25 mouse cellular contexts compared by ENCODE assay signal in the genomic region with DNA sequence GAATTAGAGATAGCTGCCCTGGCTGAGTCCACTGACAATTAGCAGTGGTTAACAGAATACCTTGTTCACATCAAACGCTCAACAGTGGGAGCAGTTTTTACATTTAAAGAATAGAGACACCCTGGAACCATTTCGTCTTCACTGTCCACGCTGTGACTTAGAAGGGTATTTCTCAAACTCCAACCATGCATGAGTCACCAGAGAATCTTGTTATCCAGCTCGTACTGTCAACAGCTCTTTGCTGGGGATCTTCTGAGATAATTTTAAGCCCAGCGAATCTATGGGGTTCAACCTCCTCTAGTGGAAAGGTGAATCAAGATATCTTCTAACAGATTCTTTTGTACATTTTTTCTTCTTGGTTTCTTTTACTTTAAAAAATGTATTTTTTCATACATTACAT. TPM values are rescaled to one million over a fixed set of nuclear protein-coding genes. Genes with fewer than 3 reads are reported as not detected.
A peak's percentile ranks its signal among the peaks of the same experiment; 100 is the strongest.
DNase-seq lines count a peak whose midpoint lies in the region; ATAC-seq lines count a peak whose summit lies in the region.
"Had no signal": no experiment of that assay in that cellular context is flagged by ENCODE, and none has a peak within 500 bp of the region (broad histone marks: within the 10 kb centered on the region; RNA-seq: fewer than 3 reads in every experiment).

No protein-coding gene starts in this region.

- H3K4me2 ChIP-seq in forebrain, embryonic 14.5 days (ENCODE audit: low read length) = no peak overlapping the region
- H3K4me2 ChIP-seq: embryonic facial prominence, embryonic 13.5 days; embryonic facial prominence, embryonic 15.5 days; forebrain, embryonic 13.5 days had no signal

- H3K4me1 ChIP-seq in forebrain, embryonic 14.5 days (ENCODE audit: control insufficient read depth, insufficient read depth, low read length) = no peaks in the 10 kb centered on the region
- H3K4me1 ChIP-seq: embryonic facial prominence, embryonic 13.5 days; embryonic facial prominence, embryonic 15.5 days; forebrain, embryonic 13.5 days had no signal

- no peak overlapping the region for H3K9ac ChIP-seq in forebrain, embryonic 14.5 days (ENCODE audit: low read length)
- H3K9ac ChIP-seq: embryonic facial prominence, embryonic 13.5 days; embryonic facial prominence, embryonic 15.5 days; forebrain, embryonic 13.5 days had no signal

- no peak for ATAC-seq in forebrain, embryonic 14.5 days
- ATAC-seq: activated CD4-positive, CD25-positive, alpha-beta regulatory T cell, adult 4 months; forebrain, embryonic 13.5 days; forebrain, embryonic 16.5 days had no signal

- 77% methylated on average over 5 of the region's 5 CpGs for WGBS in forebrain, embryonic 14.5 days

- no peaks in the 10 kb centered on the region for H3K27me3 ChIP-seq in forebrain, embryonic 14.5 days (replicated peaks; ENCODE audit: control insufficient read depth, insufficient read depth, low read length)
- H3K27me3 ChIP-seq: CH12.LX; embryonic facial prominence, embryonic 13.5 days; embryonic facial prominence, embryonic 15.5 days; forebrain, embryonic 13.5 days had no signal

- peak; percentile 5 for DNase-seq in adrenal gland, adult 2 months
- no peak for DNase-seq in adrenal gland, postnatal 10 days
- DNase-seq in 3T3-L1 (ENCODE audit: low read depth, low spot score) (peak; percentile 48), NIH3T3 (ENCODE audit: low read depth) (peak; percentile 55), adipocyte (ENCODE audit: low spot score) (no peak)
- no peak for DNase-seq in forebrain, embryonic 14.5 days (ENCODE audit: low spot score)
- DNase-seq: adrenal gland, adult 8-10 months; adrenal gland, postnatal 25 days; B cell, adult 2 months; cerebellum, adult 11 months; cerebellum, adult 18-20 months; cerebellum, adult 8-10 months; cerebellum, adult 9-11 months; cerebellum, postnatal 14 days; cerebellum, postnatal 36 days; embryo, embryonic 11 days had no signal

- H3K9me3 ChIP-seq in forebrain, embryonic 14.5 days (replicated peaks; ENCODE audit: control insufficient read depth, low read length) = no peaks in the 10 kb centered on the region
- H3K9me3 ChIP-seq: embryonic facial prominence, embryonic 13.5 days; embryonic facial prominence, embryonic 15.5 days; forebrain, embryonic 10.5 days; forebrain, embryonic 13.5 days; G1E had no signal

- H3K36me3 ChIP-seq in forebrain, embryonic 14.5 days (ENCODE audit: control insufficient read depth, insufficient read depth, low read length) = no peaks in the 10 kb centered on the region
- H3K36me3 ChIP-seq: embryonic facial prominence, embryonic 13.5 days; embryonic facial prominence, embryonic 15.5 days; forebrain, embryonic 10.5 days; G1E had no signal

- no peak overlapping the region for H3K27ac ChIP-seq in forebrain, embryonic 14.5 days (ENCODE audit: low read depth, low read length)
- H3K27ac ChIP-seq: embryonic facial prominence, embryonic 13.5 days; embryonic facial prominence, embryonic 15.5 days; forebrain, embryonic 10.5 days; forebrain, embryonic 13.5 days had no signal

- no peak overlapping the region for H3K4me3 ChIP-seq in forebrain, embryonic 14.5 days (ENCODE audit: low read depth, low read length)
- H3K4me3 ChIP-seq: embryonic facial prominence, embryonic 13.5 days; embryonic facial prominence, embryonic 15.5 days; erythroblast, embryonic 14.5 days; forebrain, embryonic 10.5 days; forebrain, embryonic 13.5 days had no signal

RNA-seq across cellular contexts. Expression of a gene that starts 24.4 kb away (rescaled TPM):
- 100 to 1,000 TPM; 137 to 269 TPM for total RNA-seq in adrenal gland, adult 2 months (2021)
- 661 and 728 TPM in 2 replicates for polyA plus RNA-seq in adrenal gland, adult 2 months (2012; rRNA removed)
- 100 to 1,000 TPM; 595 to 607 TPM for total RNA-seq in adrenal gland, postnatal 10 days (2021)
- polyA plus RNA-seq in forebrain, embryonic 14.5 days (2014; fragmentation: Nextera tagmentation; extraction: Ambion mirVana) = 594 and 700 TPM in 2 replicates

RNA-seq across cellular contexts. Expression of a gene that starts 53.7 kb away (rescaled TPM):
- total RNA-seq in adrenal gland, adult 2 months (2021) = 1 to 10 TPM; 2.4 to 7.8 TPM
- polyA plus RNA-seq in adrenal gland, adult 2 months (2012; rRNA removed) = 0.49 and 0.77 TPM in 2 replicates
- total RNA-seq in adrenal gland, postnatal 10 days (2021) = 1 to 10 TPM; 5.7 to 9.6 TPM
- 11.1 and 12.0 TPM in 2 replicates for polyA plus RNA-seq in forebrain, embryonic 14.5 days (2014; fragmentation: Nextera tagmentation; extraction: Ambion mirVana)

Comparison
In these comparisons a context has a peak if more than half of its experiments do, and no peak if none do; other contexts are left out.
1. DNase-seq: peak in adrenal gland, adult 2 months (single experiment), 3T3-L1 (single experiment) and NIH3T3 (single experiment); none in adrenal gland, postnatal 10 days (single experiment), forebrain, embryonic 14.5 days (single experiment) and adipocyte (single experiment).